Mouse (Mus musculus): ENCODE data around the gene Crybg1. TPM values are rescaled to one million over a fixed set of nuclear protein-coding genes. Genes with fewer than 3 reads are reported as not detected.

Crybg1 gene
- total RNA-seq, 1 experiment from 2014 or later, result 0.46 TPM

DNA sequence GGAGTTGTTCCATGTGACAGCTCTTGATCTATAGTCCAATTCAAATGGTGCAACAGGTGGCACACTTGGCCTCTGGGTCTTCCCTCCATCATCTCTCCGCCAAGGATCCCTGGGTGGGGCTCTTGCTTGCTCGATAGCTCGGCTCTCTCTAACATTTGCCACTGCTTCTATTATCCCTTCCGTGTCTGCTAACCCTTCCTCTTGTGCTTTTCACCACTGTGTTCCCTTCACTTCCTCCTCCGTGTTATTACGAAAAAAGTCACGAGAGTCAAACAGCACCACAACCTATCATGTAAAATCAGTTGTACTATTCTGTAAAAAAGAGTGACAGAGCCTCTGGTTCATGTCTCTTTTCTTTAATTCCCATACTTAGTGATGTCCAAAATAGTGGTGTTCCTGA, 137.2 kb downstream of the Crybg1 start:
- no peak for ATAC-seq (replicated peaks; ENCODE audit: low read depth, poor library complexity, severe bottlenecking)

DNA sequence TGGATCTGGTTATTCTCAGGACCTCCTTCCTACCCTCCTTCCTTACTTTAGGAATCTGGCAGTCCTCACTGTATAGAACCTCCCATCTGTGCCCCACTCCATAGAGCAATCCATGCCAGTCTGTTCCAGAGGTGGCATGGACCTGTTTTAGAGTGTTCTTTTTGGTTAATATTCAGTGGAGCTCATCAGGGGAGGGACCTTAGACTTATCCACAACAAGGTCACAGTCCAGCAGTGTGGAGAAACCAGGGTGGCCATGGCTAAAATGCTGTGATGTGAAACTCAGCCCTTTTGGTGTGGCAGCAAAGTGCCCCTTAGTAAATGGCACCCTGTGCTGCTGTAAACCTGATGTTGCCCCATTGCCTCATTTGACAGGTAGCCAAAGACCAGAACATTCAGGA, 139.8 kb downstream of the Crybg1 start:
- ATAC-seq (replicated peaks; ENCODE audit: low read depth, poor library complexity, severe bottlenecking), result no peak

GRCm38 (mm10) chr10:44006815-44007214, 141.8 kb downstream of the Crybg1 start:
- no peak for ATAC-seq (replicated peaks; ENCODE audit: low read depth, poor library complexity, severe bottlenecking)

DNA sequence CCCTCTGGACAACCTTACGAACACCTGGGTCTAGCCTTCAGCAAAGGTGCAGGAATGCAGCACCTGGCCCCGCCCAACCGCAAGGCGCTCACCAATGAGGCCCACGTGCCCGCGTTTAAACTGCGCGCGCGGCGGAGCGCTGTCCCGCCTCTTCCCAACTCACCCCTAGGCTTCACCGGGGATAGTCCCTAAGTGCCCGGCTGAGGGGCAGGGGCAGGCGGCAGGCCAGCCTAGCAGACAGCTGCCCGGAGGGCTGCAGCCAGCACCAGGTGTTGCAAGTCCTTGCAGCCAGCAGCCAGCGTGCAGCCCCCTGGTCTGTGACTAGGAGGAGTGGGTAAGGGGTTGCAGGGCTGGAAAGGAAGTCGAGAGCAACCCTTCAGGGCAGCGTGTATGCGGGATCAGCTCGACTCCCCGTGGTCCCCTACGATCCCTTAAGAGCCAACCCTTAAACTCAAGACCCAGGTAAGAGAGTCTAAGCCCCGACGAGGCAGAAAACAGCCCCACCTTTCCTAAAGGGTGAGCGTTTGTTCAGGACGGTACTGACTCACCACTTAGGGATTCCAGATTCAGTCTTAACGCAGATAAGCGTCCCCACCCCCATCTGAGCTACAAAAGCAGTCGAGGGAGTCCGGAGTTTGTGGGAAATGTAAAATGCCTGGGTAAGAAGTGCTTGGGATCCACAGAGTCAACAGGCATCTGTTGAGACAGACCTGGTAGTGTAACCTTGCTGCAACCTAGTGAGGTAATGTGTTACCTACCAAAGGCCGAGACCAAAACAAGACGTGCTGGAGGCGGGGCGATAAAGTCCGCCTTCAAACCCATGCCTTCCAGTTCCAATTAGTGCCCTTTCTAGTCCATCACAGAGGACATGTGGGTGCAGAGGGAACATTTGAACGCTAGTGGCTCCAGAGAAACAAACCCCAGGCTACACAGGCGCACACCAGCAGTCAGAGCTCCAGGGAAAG, 142.7 kb downstream of the Crybg1 start:
- ATAC-seq (replicated peaks; ENCODE audit: low read depth, poor library complexity, severe bottlenecking), result 0 out of 2 replicates have a peak, but pooled peaks have one; percentile 12

DNA sequence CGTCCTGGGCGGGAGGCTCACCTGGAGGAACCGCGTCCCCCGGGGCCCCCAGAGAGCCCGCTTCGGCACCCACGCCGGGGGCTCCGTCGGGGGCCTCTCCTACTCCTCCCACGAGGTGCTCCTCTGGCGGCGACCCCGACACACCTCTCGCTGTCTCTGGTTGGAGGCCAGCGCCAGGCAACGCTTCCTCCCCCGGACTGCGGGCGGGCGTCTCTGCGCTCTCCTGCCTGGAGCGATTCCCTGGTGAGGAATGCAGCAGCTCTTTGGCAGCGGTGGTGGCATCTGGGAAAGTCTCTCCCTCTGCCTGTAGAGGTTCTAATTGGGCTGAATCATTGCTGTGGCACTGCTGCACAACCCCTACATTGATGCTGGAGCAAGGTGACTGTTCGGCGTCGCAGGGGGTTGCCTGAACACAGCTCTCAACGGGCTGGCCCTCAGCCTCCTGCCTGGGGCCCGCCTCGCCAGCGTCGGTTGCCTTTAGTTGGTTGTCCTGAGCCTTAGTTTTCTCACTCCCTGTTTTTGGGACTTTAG, 144.4 kb downstream of the Crybg1 start:
- no peak for ATAC-seq (replicated peaks; ENCODE audit: low read depth, poor library complexity, severe bottlenecking)

DNA sequence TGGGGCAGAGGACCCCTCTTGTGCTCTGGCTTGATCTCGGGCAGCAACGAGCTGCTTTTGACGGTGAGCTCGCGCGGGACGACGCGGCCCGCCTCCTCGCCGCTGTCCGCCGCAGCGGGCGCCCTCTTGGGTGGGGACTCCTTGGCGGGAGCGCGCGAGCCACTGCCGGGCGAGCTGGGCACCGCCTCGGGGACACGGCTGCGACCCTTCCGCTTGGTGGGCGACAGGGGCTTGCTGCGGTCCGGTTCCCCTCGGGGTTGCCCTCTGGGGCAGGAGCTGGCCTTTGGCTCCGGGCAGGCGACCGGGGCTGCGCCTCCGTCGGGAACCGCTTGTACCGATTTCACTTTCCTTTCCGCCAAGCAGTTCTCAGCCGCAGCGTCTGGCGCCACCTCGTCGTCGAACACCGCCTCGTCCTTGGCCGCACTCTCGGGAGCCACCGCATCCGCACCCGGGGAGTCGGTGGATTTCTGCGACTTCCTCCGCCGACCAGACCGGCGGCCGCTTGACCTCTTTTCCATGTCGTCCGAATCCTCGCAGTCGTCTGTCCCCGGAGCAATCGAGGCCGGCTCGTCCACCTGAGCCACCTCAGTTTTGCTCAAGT, 145.0 kb downstream of the Crybg1 start:
- ATAC-seq (replicated peaks; ENCODE audit: low read depth, poor library complexity, severe bottlenecking), result peak; percentile 62

DNA sequence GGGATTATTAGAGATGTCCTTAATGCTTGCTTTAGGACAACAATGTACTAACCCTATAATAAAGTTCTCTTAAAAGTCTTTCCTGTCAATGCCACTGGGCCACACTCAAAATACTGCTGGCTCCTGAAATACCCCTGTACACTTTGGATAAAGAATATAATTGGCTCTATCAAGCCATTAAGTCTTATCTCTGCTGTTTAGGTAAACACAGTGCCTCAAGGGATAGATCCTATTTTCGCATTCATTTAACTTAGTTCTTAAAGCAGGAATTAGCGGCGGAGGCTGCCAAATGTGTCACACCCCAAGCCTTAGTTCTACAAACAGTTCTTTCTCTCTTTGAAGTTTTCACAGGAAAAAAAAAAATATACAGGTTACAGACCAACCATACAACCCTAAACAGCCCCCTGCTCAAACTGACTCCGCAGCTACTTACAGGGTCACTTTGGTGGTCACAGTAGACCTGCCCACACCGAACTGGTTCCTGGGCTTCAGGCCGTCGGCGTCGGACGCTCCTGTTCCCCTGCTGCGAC, 145.6 kb downstream of the Crybg1 start:
- no peak for ATAC-seq (replicated peaks; ENCODE audit: low read depth, poor library complexity, severe bottlenecking)

GRCm38 (mm10) chr10:44002004-44002940, 146.4 kb downstream of the Crybg1 start:
- ATAC-seq (replicated peaks; ENCODE audit: low read depth, poor library complexity, severe bottlenecking), result peak; percentile 56

- no peak for ATAC-seq (replicated peaks; ENCODE audit: low read depth, poor library complexity, severe bottlenecking)
These were observed 148.3 kb downstream of the Crybg1 start for GRCm38 (mm10) chr10:44000156-44000865.

GRCm38 (mm10) chr10:43998503-43999082, 150.1 kb downstream of the Crybg1 start:
- no peak for ATAC-seq (replicated peaks; ENCODE audit: low read depth, poor library complexity, severe bottlenecking)

- no peak for ATAC-seq (replicated peaks; ENCODE audit: low read depth, poor library complexity, severe bottlenecking)
These were observed 150.6 kb downstream of the Crybg1 start for GRCm38 (mm10) chr10:43998023-43998422.

GRCm38 (mm10) chr10:43997276-43997675, 151.4 kb downstream of the Crybg1 start:
- no peak for ATAC-seq (replicated peaks; ENCODE audit: low read depth, poor library complexity, severe bottlenecking)

GRCm38 (mm10) chr10:43995858-43996650, 152.6 kb downstream of the Crybg1 start:
- peak; percentile 87 for ATAC-seq (replicated peaks; ENCODE audit: low read depth, poor library complexity, severe bottlenecking)

- ATAC-seq (replicated peaks; ENCODE audit: low read depth, poor library complexity, severe bottlenecking), result no peak
These were observed 155.5 kb downstream of the Crybg1 start for GRCm38 (mm10) chr10:43993198-43993597.

DNA sequence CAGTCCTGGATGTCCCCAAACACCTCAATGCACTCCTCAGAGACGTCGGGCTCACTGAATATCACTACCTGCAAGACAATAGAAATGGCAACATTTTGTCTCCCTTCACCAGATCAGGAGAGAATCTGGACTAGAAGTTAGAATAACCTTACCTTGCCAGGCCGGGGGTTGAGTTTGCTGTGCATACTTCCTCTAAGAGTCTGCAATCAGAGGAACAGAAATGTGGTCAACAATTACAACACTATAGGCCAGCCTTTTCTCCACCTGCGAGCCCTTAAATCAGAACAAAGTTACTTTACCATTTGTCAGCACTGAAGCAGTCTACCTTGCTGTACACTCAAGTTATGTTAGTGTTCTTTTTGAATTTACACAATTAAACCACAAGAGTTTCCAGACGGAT, 156.1 kb downstream of the Crybg1 start:
- no peak for ATAC-seq (replicated peaks; ENCODE audit: low read depth, poor library complexity, severe bottlenecking)

DNA sequence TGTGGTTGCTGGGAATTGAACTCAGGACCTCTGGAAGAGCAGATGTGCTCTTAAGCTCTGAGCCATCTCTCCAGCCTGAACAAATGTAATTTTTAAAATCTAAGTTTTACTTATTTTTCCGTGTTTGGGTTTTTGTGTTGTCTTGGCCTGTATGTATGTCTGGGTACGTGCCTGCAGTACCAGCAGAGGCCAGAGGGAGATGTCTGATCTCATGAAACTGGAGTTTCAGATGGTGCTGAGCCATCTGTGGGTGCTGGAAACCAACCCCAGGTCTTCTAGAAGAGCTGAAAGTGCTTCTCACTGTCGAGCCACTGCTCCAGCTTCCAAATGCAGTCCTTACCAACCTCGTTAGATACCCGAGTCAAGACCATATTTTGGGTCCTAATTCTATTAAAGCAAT, 157.4 kb downstream of the Crybg1 start:
- no peak for ATAC-seq (replicated peaks; ENCODE audit: low read depth, poor library complexity, severe bottlenecking)

DNA sequence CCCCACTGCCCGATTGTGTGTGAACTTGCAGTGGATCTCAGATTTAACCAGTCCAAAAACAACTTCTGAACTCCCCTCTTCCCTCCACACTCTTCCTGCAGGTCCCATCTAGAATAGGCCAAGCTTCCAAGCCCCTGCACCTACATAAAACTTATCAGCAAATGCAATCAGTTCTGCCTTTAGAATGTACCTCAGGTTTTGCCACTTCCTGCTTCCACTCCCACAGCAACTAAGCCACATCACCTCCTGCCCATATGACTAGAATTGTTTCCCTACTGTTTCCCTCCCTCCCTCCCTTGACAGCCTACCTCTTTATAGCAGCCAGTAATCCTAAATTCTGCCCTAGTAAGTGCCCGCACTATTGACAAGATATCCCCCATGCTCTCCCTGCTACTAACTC, 164.8 kb downstream of the Crybg1 start:
- ATAC-seq (replicated peaks; ENCODE audit: low read depth, poor library complexity, severe bottlenecking), result no peak

GRCm38 (mm10) chr10:43983241-43983640, 165.4 kb downstream of the Crybg1 start:
- ATAC-seq (replicated peaks; ENCODE audit: low read depth, poor library complexity, severe bottlenecking), result no peak
